Mouse (Mus musculus): ENCODE measurements at regions not wholly inside any gene's neighbourhood (a gene's known extent, or its start where the extent isn't known, plus 50 kb on each side); places are given as distances from the start of the nearest gene placed in this dataset.

DNA sequence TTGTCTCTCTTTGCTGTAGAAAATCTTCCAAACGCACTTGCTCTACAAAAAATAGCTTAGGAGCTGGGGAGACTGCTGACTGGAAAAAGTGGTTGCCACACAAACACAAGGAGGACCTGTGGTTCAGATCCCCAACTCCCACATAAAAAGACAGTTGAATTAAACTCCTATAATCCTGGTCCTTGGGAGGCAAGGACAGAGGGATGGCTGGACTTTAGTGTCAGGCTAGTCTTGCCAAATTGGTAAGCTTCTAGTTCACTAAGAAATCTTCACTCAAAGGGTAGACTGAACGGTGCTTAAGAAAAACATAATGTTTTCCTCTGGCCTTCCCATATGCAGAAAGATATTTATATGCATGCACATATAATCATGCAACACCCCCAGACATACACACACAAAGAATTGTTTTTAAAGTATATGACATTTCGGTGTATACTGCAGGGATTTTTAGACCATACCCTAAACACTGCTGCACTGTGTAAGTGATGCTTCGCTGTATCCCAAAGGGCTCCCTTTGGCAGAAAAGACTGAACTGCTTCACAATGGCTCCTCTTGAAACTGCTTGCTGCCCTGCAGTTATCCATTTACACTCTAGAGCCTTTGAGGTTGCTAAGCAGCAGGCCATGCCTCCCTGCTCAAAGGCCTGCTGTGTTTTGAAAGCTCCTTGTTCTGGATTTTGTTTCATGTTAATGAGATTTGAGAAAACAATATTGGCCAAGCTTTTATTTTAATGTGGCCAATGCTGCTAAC is 1299.3 kb downstream of the Zfp704 start:
- DNase-seq (ENCODE audit: low read depth, low spot score) (no peak), ATAC-seq (peak; percentile 81)
- in situ Hi-C loops (cut with MboI; ENCODE audit: low pct_unique_long_range_greater_than_20kb) = no loop called here
- POLR2A ChIA-PET = no interaction called here
- no peaks in the 10 kb centered on the region for H3K27me3 ChIP-seq
- CTCF ChIA-PET = no interaction called here
- TF ChIP-seq CTCF (IDR thresholded peaks at IDR 0.05) = no peak

GRCm38 (mm10) chr3:8307296-8307695 is 1302.6 kb downstream of the Zfp704 start:
- CTCF ChIA-PET = interaction anchor here (1.1 kb wide), 1 partner anchor 13 kb away, joined by 3 read pairs; no protein-coding TSS in a partner anchor
- ATAC-seq = no peak

GRCm38 (mm10) chr3:8304784-8305183 is 1305.1 kb downstream of the Zfp704 start:
- DNase-seq (ENCODE audit: low read depth, low spot score) (no peak), ATAC-seq (no peak)
- ChIA-PET CTCF (no interaction called here), POLR2A (no interaction called here)
- peak; percentile 55 for TF ChIP-seq CTCF (IDR thresholded peaks at IDR 0.05)
- H3K27me3 ChIP-seq = no peaks in the 10 kb centered on the region
- in situ Hi-C loops (cut with MboI; ENCODE audit: low pct_unique_long_range_greater_than_20kb) = no loop called here

More at GRCm38 (mm10) chr3:8307296-8307695, 1302.6 kb downstream of the Zfp704 start:
- in situ Hi-C loops (cut with MboI; ENCODE audit: low pct_unique_long_range_greater_than_20kb) = no loop called here
- POLR2A ChIA-PET = no interaction called here
- no peaks in the 10 kb centered on the region for H3K27me3 ChIP-seq
- DNase-seq (ENCODE audit: low read depth, low spot score) = no peak
- no peak for TF ChIP-seq CTCF (IDR thresholded peaks at IDR 0.05)

DNA sequence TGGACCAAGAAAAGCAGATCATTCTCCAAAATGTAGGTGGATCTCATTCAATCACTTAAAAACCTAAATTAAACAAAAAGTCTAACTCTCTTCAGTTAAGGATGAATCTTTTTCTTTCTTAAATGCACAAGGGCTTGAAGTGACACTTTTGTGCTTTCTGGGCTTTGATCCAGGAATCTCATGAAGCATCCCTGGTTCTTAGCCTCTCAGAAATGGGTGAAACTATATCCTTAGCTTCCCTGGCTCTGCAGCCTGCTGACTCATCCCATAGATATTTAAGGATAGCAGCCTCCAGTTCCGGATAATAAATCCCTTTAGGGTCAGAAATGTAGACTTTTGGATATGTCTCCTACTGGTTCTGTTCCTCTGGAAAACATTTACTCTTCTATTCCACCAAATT is 1316.8 kb downstream of the Zfp704 start:
- POLR2A ChIA-PET = no interaction called here
- CTCF ChIA-PET = no interaction called here
- no peak for TF ChIP-seq CTCF (IDR thresholded peaks at IDR 0.05)
- no peaks in the 10 kb centered on the region for H3K27me3 ChIP-seq
- peak; percentile 91 for ATAC-seq
- peak; percentile 86 for DNase-seq (ENCODE audit: low read depth, low spot score)
- in situ Hi-C loops (cut with MboI; ENCODE audit: low pct_unique_long_range_greater_than_20kb) = no loop called here

- in situ Hi-C loops (cut with MboI; ENCODE audit: low pct_unique_long_range_greater_than_20kb) = no loop called here
- POLR2A ChIA-PET = no interaction called here
- no peak for TF ChIP-seq CTCF (IDR thresholded peaks at IDR 0.05)
- ATAC-seq (no peak), DNase-seq (ENCODE audit: low read depth, low spot score) (no peak)
- H3K27me3 ChIP-seq = no peaks in the 10 kb centered on the region
- CTCF ChIA-PET = no interaction called here
Measured at GRCm38 (mm10) chr3:8289558-8289957, 1320.3 kb downstream of the Zfp704 start.

DNA sequence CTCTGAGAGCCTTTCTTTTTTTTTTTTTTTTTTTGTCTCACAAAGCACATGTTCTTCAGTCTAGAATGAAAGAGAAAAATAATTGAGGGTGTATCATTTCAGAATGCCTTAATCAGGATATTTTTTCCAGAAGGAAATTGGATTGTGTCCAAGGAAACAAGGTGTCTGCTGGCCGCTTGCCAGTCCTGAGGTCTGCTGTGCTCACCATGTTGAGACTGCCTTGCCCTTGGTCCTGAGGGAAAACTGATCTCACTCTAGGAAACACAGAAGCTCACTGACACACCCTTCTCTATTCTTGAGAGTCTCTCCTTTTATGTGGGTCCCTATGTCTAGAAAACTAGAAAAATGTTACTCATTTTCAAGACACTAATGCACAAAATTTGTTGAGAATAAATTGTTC is 1321.4 kb downstream of the Zfp704 start:
- DNase-seq (ENCODE audit: low read depth, low spot score) (no peak), ATAC-seq (no peak)
- ChIA-PET CTCF (no interaction called here), POLR2A (no interaction called here)
- in situ Hi-C loops (cut with MboI; ENCODE audit: low pct_unique_long_range_greater_than_20kb) = no loop called here
- no peaks in the 10 kb centered on the region for H3K27me3 ChIP-seq
- TF ChIP-seq CTCF (IDR thresholded peaks at IDR 0.05) = no peak

DNA sequence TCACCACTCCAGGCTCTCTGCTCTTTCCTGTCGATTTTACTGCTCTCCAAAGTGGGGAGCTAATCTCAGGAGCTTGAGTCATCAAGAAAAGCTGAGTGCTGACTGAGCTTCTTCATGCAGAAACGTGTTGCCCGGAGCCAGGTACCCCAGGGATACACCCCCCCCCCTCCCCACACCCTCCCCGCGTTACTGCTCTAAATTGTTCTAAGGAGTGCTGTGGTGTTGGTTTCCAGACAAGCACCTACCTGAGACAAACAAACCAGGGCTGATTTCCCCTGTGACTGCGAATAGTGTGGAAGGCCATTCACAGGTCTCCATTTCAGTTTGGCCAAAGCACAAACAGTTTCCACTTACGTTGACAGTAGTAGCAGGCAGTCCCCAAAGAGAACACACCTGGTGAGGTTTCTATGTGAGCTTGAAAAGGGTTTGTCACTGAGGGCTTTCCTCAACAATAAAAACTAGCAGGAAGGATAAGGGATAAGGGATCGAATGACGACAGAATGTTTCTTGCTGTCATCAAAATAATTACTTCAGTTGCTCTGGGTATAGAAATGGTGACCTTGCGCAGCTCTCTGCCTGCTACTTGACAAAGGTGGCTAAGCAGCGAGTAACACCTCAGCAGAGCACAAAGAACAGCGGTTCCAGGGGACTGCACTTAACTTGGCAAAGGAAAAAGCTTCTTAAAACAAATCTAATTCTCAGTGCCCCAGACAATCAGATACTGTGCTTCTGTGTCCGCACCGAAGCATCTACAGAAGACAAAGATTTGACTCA is 1325.0 kb downstream of the Zfp704 start:
- no peak for TF ChIP-seq CTCF (IDR thresholded peaks at IDR 0.05)
- DNase-seq (ENCODE audit: low read depth, low spot score) = no peak
- ChIA-PET POLR2A (no interaction called here), CTCF (interaction anchor here (1.5 kb wide), 1 partner anchor 19 kb away, joined by 4 read pairs; no protein-coding TSS in a partner anchor)
- in situ Hi-C loops (cut with MboI; ENCODE audit: low pct_unique_long_range_greater_than_20kb) = no loop called here
- ATAC-seq = no peak
- no peaks in the 10 kb centered on the region for H3K27me3 ChIP-seq

- TF ChIP-seq CTCF (IDR thresholded peaks at IDR 0.05) = no peak
- ChIA-PET POLR2A (no interaction called here), CTCF (no interaction called here)
- H3K27me3 ChIP-seq = no peaks in the 10 kb centered on the region
- no peak for DNase-seq (ENCODE audit: low read depth, low spot score)
- no peak for ATAC-seq
- in situ Hi-C loops (cut with MboI; ENCODE audit: low pct_unique_long_range_greater_than_20kb) = no loop called here
Measured at GRCm38 (mm10) chr3:8282411-8282810, 1327.5 kb downstream of the Zfp704 start.

- in situ Hi-C loops (cut with MboI; ENCODE audit: low pct_unique_long_range_greater_than_20kb) = no loop called here
- no peak for TF ChIP-seq CTCF (IDR thresholded peaks at IDR 0.05)
- H3K27me3 ChIP-seq = no peaks in the 10 kb centered on the region
- ChIA-PET POLR2A (no interaction called here), CTCF (no interaction called here)
- no peak for ATAC-seq
- no peak for DNase-seq (ENCODE audit: low read depth, low spot score)
Measured at GRCm38 (mm10) chr3:8276661-8277060, 1333.2 kb downstream of the Zfp704 start.

DNA sequence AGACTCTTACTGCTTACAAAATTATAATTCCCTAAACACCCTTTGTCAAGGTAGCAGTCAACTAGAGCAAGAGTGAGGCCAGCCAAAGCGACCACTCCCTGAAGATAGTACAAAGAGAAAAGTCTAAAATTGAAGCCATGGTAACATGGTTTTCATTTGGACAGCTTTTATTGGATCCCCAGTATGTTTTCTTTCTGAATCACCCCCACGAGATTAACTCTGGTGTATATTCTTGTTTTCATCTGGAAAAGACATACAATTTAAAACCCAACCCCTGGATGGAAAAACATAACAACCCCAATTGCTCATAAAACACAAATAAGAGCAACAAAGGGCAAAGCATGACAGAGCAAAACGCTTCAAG is 1339.0 kb downstream of the Zfp704 start:
- no peaks in the 10 kb centered on the region for H3K27me3 ChIP-seq
- ChIA-PET POLR2A (no interaction called here), CTCF (no interaction called here)
- TF ChIP-seq CTCF (IDR thresholded peaks at IDR 0.05) = no peak
- in situ Hi-C loops (cut with MboI; ENCODE audit: low pct_unique_long_range_greater_than_20kb) = no loop called here
- DNase-seq (ENCODE audit: low read depth, low spot score) (no peak), ATAC-seq (no peak)
